ENCODE assay signal across 17 mouse cellular contexts in genomic region chr16:49774059-49775001, GRCm38 (mm10). TPM values are rescaled to one million over a fixed set of nuclear protein-coding genes. Genes with fewer than 3 reads are reported as not detected.
DNase-seq lines count a peak whose midpoint lies in the region; ATAC-seq and TF ChIP-seq lines count a peak whose summit lies in the region.
"Had no signal": no experiment of that assay in that cellular context is flagged by ENCODE, and none has a peak within 500 bp of the region (broad histone marks: within the 10 kb centered on the region; RNA-seq: fewer than 3 reads in every experiment).

No protein-coding gene starts in this region.

- no peaks in the 10 kb centered on the region for H3K27me3 ChIP-seq in spleen, adult 2 months (ENCODE audit: control insufficient read depth, insufficient read depth, low read length)
- no peaks in the 10 kb centered on the region for H3K27me3 ChIP-seq in liver, embryonic 13.5 days
- no peaks in the 10 kb centered on the region for H3K27me3 ChIP-seq in midbrain, embryonic 14.5 days (ENCODE audit: control insufficient read depth, insufficient read depth, low read length)
- H3K27me3 ChIP-seq: embryonic facial prominence, embryonic 12.5 days; heart, embryonic 13.5 days; hindbrain, embryonic 12.5 days; stomach, embryonic 15.5 days had no signal

- peak overlapping the region; percentile 58 for H3K27ac ChIP-seq in spleen, adult 2 months (ENCODE audit: insufficient read depth, low read length)
- peak overlapping the region; percentile 99 for H3K27ac ChIP-seq in liver, embryonic 13.5 days
- no peak overlapping the region for H3K27ac ChIP-seq in midbrain, embryonic 14.5 days (replicated peaks; ENCODE audit: low read depth, low read length)
- H3K27ac ChIP-seq: embryonic facial prominence, embryonic 12.5 days; forebrain, embryonic 10.5 days; heart, embryonic 13.5 days; hindbrain, embryonic 12.5 days; stomach, embryonic 15.5 days had no signal

- TF ChIP-seq CTCF in spleen, adult 2 months (IDR thresholded peaks at IDR 0.05; ENCODE audit: extremely low read depth, insufficient read depth, insufficient read length, insufficient replicate concordance), result no peak

- no peak overlapping the region for H3K4me3 ChIP-seq in spleen, adult 2 months (ENCODE audit: extremely low read depth, insufficient read depth, insufficient read length)
- H3K4me3 ChIP-seq in liver, embryonic 13.5 days (replicated peaks), result peak overlapping the region; percentile 36
- H3K4me3 ChIP-seq in midbrain, embryonic 14.5 days (replicated peaks; ENCODE audit: low read depth, low read length), result no peak overlapping the region
- H3K4me3 ChIP-seq: embryonic facial prominence, embryonic 12.5 days; forebrain, embryonic 10.5 days; heart, embryonic 13.5 days; hindbrain, embryonic 12.5 days; stomach, embryonic 15.5 days had no signal

- TF ChIP-seq POLR2A in spleen, adult 2 months (IDR thresholded peaks at IDR 0.05; ENCODE audit: low read depth, low read length), result no peak

- H3K4me2 ChIP-seq in liver, embryonic 13.5 days, result peak overlapping the region; percentile 63
- no peak overlapping the region for H3K4me2 ChIP-seq in midbrain, embryonic 14.5 days (ENCODE audit: low read length)
- H3K4me2 ChIP-seq: embryonic facial prominence, embryonic 12.5 days; heart, embryonic 13.5 days; hindbrain, embryonic 12.5 days; stomach, embryonic 15.5 days had no signal

- 0 out of 2 replicates have a peak, but pooled peaks have one; percentile 0 for ATAC-seq in erythroblast, adult 5-6 weeks (replicated peaks; ENCODE audit: low FRiP score, poor library complexity, severe bottlenecking)
- peak; percentile 9 for ATAC-seq in liver, embryonic 13.5 days (ENCODE audit: low read depth)
- ATAC-seq in midbrain, embryonic 14.5 days (ENCODE audit: low FRiP score, low TSS enrichment), result no peak

- 32% methylated on average over 18 of the region's 18 CpGs for WGBS in spleen, adult 2 months
- 22% methylated on average over 18 of the region's 18 CpGs for WGBS in liver, embryonic 13.5 days (ENCODE audit: insufficient replicate concordance)
- WGBS in midbrain, embryonic 14.5 days, result 87% methylated on average over 18 of the region's 18 CpGs

- H3K9me3 ChIP-seq in liver, embryonic 13.5 days (replicated peaks), result no peaks in the 10 kb centered on the region
- no peaks in the 10 kb centered on the region for H3K9me3 ChIP-seq in midbrain, embryonic 14.5 days (ENCODE audit: control insufficient read depth, low read length)
- H3K9me3 ChIP-seq: embryonic facial prominence, embryonic 12.5 days; forebrain, embryonic 10.5 days; heart, embryonic 13.5 days; hindbrain, embryonic 12.5 days; stomach, embryonic 15.5 days had no signal

- peak overlapping the region; percentile 72 for H3K9ac ChIP-seq in liver, embryonic 13.5 days
- no peak overlapping the region for H3K9ac ChIP-seq in midbrain, embryonic 14.5 days (replicated peaks; ENCODE audit: low read length)
- H3K9ac ChIP-seq: embryonic facial prominence, embryonic 12.5 days; heart, embryonic 13.5 days; hindbrain, embryonic 12.5 days; lung, embryonic 14.5 days; stomach, embryonic 15.5 days had no signal

- no peaks in the 10 kb centered on the region for H3K36me3 ChIP-seq in spleen, adult 2 months (ENCODE audit: control insufficient read depth, insufficient read depth, low read length)
- no peaks in the 10 kb centered on the region for H3K36me3 ChIP-seq in liver, embryonic 13.5 days
- no peaks in the 10 kb centered on the region for H3K36me3 ChIP-seq in midbrain, embryonic 14.5 days (ENCODE audit: control insufficient read depth, insufficient read depth, low read length)
- H3K36me3 ChIP-seq: embryonic facial prominence, embryonic 12.5 days; forebrain, embryonic 10.5 days; heart, embryonic 13.5 days; hindbrain, embryonic 12.5 days; stomach, embryonic 15.5 days had no signal

- H3K4me1 ChIP-seq in spleen, adult 2 months (ENCODE audit: control insufficient read depth, insufficient read depth, insufficient read length), result peaks cover 23% of the 10 kb centered on the region; the same call in 1 of the 2 replicates
- H3K4me1 ChIP-seq in liver, embryonic 13.5 days (replicated peaks), result peaks cover 94% of the 10 kb centered on the region
- no peaks in the 10 kb centered on the region for H3K4me1 ChIP-seq in midbrain, embryonic 14.5 days (ENCODE audit: control insufficient read depth, insufficient read depth, low read length)
- H3K4me1 ChIP-seq: embryonic facial prominence, embryonic 12.5 days; forebrain, embryonic 10.5 days; hindbrain, embryonic 12.5 days; stomach, embryonic 15.5 days had no signal

- DNase-seq in spleen, adult 2 months (ENCODE audit: low read depth in 1 of 2, low spot score in 2 of 2), result no peak
- no peak for DNase-seq in spleen, adult 12 weeks (ENCODE audit: low spot score)
- DNase-seq in liver, embryonic 13.5 days, result no peak
- DNase-seq in ovary, adult 18-20 months (ENCODE audit: low spot score), result no peak
- DNase-seq in midbrain, embryonic 14.5 days, result no peak
- DNase-seq in heart, adult 8-10 months (ENCODE audit: low spot score), result no peak
- no peak for DNase-seq in adipocyte (ENCODE audit: low spot score)
- DNase-seq: gastrocnemius, postnatal 36 days; kidney, postnatal 36 days; left cerebral cortex, postnatal 4 days; lung, embryonic 14.5 days had no signal

RNA-seq across cellular contexts. Expression of gene Cd47, which starts 26.0 kb away (rescaled TPM):
- 56.8 and 83.9 TPM in 2 replicates for polyA plus RNA-seq in spleen, adult 2 months (2012; rRNA removed)
- total RNA-seq in erythroblast, adult 5-6 weeks (2015; ENCODE audit: low replicate concordance), result 738 and 836 TPM in 2 replicates
- total RNA-seq in erythroblast, adult 5-6 weeks (2017; ENCODE audit: low replicate concordance), result 851 and 940 TPM in 2 replicates
- 301 and 344 TPM in 2 replicates for polyA plus RNA-seq in liver, embryonic 13.5 days (2015; fragmentation: Nextera tagmentation; extraction: Ambion mirVana)
- 133 and 137 TPM in 2 replicates for polyA plus RNA-seq in midbrain, embryonic 14.5 days (2014; fragmentation: Nextera tagmentation; extraction: Ambion mirVana)
- 10 to 100 TPM; 82.2 to 91.4 (median 87.5) TPM for total RNA-seq in heart, adult 8-10 months (2022)
